Mouse (Mus musculus): ENCODE data around the gene Capzb. TPM values are rescaled to one million over a fixed set of nuclear protein-coding genes. Genes with fewer than 3 reads are reported as not detected.
A peak's percentile ranks its signal among the peaks of the same experiment; 100 is the strongest.

Capzb gene
- total and polyA plus RNA-seq, 2 experiments from 2014 or later: 88.5 to 315 TPM

GRCm38 (mm10) chr4:139267335-139267734 is 74.6 kb downstream of the Capzb start:
- H3K9me3 ChIP-seq (ENCODE audit: low read length): no peaks in the 10 kb centered on the region
- peaks cover 7% of the 10 kb centered on the region; the same call in 1 of the 2 replicates for H3K4me1 ChIP-seq (ENCODE audit: insufficient read depth, low read length)
- H3K9ac ChIP-seq (replicated peaks; ENCODE audit: low read length): no peak overlapping the region
- WGBS: 89% methylated on average over 3 of the region's 3 CpGs
- DNase-seq (ENCODE audit: low spot score) (no peak), ATAC-seq (no peak)
- H3K4me2 ChIP-seq (ENCODE audit: low read depth, low read length): no peak overlapping the region
- H3K4me3 ChIP-seq (ENCODE audit: low read length): no peak overlapping the region
- no peak overlapping the region for H3K27ac ChIP-seq
- TF ChIP-seq CTCF (IDR thresholded peaks at IDR 0.05; ENCODE audit: low read depth): no peak
- peaks cover 24% of the 10 kb centered on the region for H3K36me3 ChIP-seq (ENCODE audit: insufficient read depth, low read length)
- no peaks in the 10 kb centered on the region for H3K27me3 ChIP-seq (ENCODE audit: insufficient read depth, low read length)

GRCm38 (mm10) chr4:139268242-139268641 is 75.5 kb downstream of the Capzb start:
- no peak overlapping the region for H3K4me3 ChIP-seq (ENCODE audit: low read length)
- peaks cover 7% of the 10 kb centered on the region; the same call in 1 of the 2 replicates for H3K4me1 ChIP-seq (ENCODE audit: insufficient read depth, low read length)
- no peak overlapping the region for H3K9ac ChIP-seq (replicated peaks; ENCODE audit: low read length)
- H3K27me3 ChIP-seq (ENCODE audit: insufficient read depth, low read length): no peaks in the 10 kb centered on the region
- 50% methylated on average over 1 of the region's 1 CpGs for WGBS
- peak; percentile 85 for ATAC-seq
- H3K9me3 ChIP-seq (ENCODE audit: low read length): no peaks in the 10 kb centered on the region
- no peak for TF ChIP-seq CTCF (IDR thresholded peaks at IDR 0.05; ENCODE audit: low read depth)
- DNase-seq (ENCODE audit: low spot score): peak; percentile 66
- peaks cover 16% of the 10 kb centered on the region for H3K36me3 ChIP-seq (ENCODE audit: insufficient read depth, low read length)
- H3K4me2 ChIP-seq (ENCODE audit: low read depth, low read length): no peak overlapping the region
- H3K27ac ChIP-seq: no peak overlapping the region

- Histone ChIP-seq H3K9me3 (ENCODE audit: low read length) (no peaks in the 10 kb centered on the region), H3K4me3 (ENCODE audit: low read length) (no peak overlapping the region), H3K9ac (replicated peaks; ENCODE audit: low read length) (no peak overlapping the region), H3K27me3 (ENCODE audit: insufficient read depth, low read length) (no peaks in the 10 kb centered on the region), H3K4me1 (ENCODE audit: insufficient read depth, low read length) (peaks cover 7% of the 10 kb centered on the region; the same call in 1 of the 2 replicates), H3K36me3 (ENCODE audit: insufficient read depth, low read length) (0 out of 2 replicates have a peak, but pooled peaks cover 8% of the 10 kb centered on the region), H3K27ac (no peak overlapping the region), H3K4me2 (ENCODE audit: low read depth, low read length) (no peak overlapping the region)
- ATAC-seq: no peak
- no peak for TF ChIP-seq CTCF (IDR thresholded peaks at IDR 0.05; ENCODE audit: low read depth)
- WGBS: 84% methylated on average over 3 of the region's 3 CpGs
- DNase-seq (ENCODE audit: low spot score): no peak
Observed at GRCm38 (mm10) chr4:139270168-139270567, 77.5 kb downstream of the Capzb start.

- Histone ChIP-seq H3K27ac (no peak overlapping the region), H3K9ac (replicated peaks; ENCODE audit: low read length) (no peak overlapping the region), H3K9me3 (ENCODE audit: low read length) (no peaks in the 10 kb centered on the region), H3K27me3 (ENCODE audit: insufficient read depth, low read length) (no peaks in the 10 kb centered on the region), H3K4me1 (ENCODE audit: insufficient read depth, low read length) (peaks cover 7% of the 10 kb centered on the region; the same call in 1 of the 2 replicates), H3K4me2 (ENCODE audit: low read depth, low read length) (no peak overlapping the region), H3K4me3 (ENCODE audit: low read length) (no peak overlapping the region), H3K36me3 (ENCODE audit: insufficient read depth, low read length) (0 out of 2 replicates have a peak, but pooled peaks cover 8% of the 10 kb centered on the region)
- no peak for ATAC-seq
- no peak for DNase-seq (ENCODE audit: low spot score)
- TF ChIP-seq CTCF (IDR thresholded peaks at IDR 0.05; ENCODE audit: low read depth): no peak
- 88% methylated on average over 9 of the region's 9 CpGs for WGBS
Observed at GRCm38 (mm10) chr4:139271562-139271961, 78.9 kb downstream of the Capzb start.

GRCm38 (mm10) chr4:139272951-139273680 is 80.4 kb downstream of the Capzb start:
- no peak overlapping the region for H3K27ac ChIP-seq
- 79% methylated on average over 10 of the region's 10 CpGs for WGBS
- no peak for ATAC-seq

GRCm38 (mm10) chr4:139274573-139274972 is 81.9 kb downstream of the Capzb start:
- 86% methylated on average over 7 of the region's 7 CpGs for WGBS
- no peak for ATAC-seq

More at GRCm38 (mm10) chr4:139272951-139273680, 80.4 kb downstream of the Capzb start:
- Histone ChIP-seq H3K27me3 (ENCODE audit: insufficient read depth, low read length) (no peaks in the 10 kb centered on the region), H3K9ac (replicated peaks; ENCODE audit: low read length) (no peak overlapping the region), H3K4me3 (ENCODE audit: low read length) (no peak overlapping the region), H3K4me2 (ENCODE audit: low read depth, low read length) (no peak overlapping the region), H3K4me1 (ENCODE audit: insufficient read depth, low read length) (no peaks in the 10 kb centered on the region), H3K9me3 (ENCODE audit: low read length) (no peaks in the 10 kb centered on the region), H3K36me3 (ENCODE audit: insufficient read depth, low read length) (0 out of 2 replicates have a peak, but pooled peaks cover 8% of the 10 kb centered on the region)
- TF ChIP-seq CTCF (IDR thresholded peaks at IDR 0.05; ENCODE audit: low read depth): no peak
- no peak for DNase-seq (ENCODE audit: low spot score)

GRCm38 (mm10) chr4:139276411-139276810 is 83.7 kb downstream of the Capzb start:
- no peak for TF ChIP-seq CTCF (IDR thresholded peaks at IDR 0.05; ENCODE audit: low read depth)

More at GRCm38 (mm10) chr4:139274573-139274972, 81.9 kb downstream of the Capzb start:
- H3K36me3 ChIP-seq (ENCODE audit: insufficient read depth, low read length): 0 out of 2 replicates have a peak, but pooled peaks cover 8% of the 10 kb centered on the region
- no peak for TF ChIP-seq CTCF (IDR thresholded peaks at IDR 0.05; ENCODE audit: low read depth)
- no peak for DNase-seq (ENCODE audit: low spot score)
- H3K27me3 ChIP-seq (ENCODE audit: insufficient read depth, low read length): no peaks in the 10 kb centered on the region
- H3K4me2 ChIP-seq (ENCODE audit: low read depth, low read length): no peak overlapping the region
- H3K4me3 ChIP-seq (ENCODE audit: low read length): no peak overlapping the region
- H3K4me1 ChIP-seq (ENCODE audit: insufficient read depth, low read length): no peaks in the 10 kb centered on the region
- H3K9me3 ChIP-seq (ENCODE audit: low read length): no peaks in the 10 kb centered on the region
- no peak overlapping the region for H3K9ac ChIP-seq (replicated peaks; ENCODE audit: low read length)
- no peak overlapping the region for H3K27ac ChIP-seq

More at GRCm38 (mm10) chr4:139276411-139276810, 83.7 kb downstream of the Capzb start:
- H3K9ac ChIP-seq (replicated peaks; ENCODE audit: low read length): no peak overlapping the region
- no peak overlapping the region for H3K27ac ChIP-seq
- ATAC-seq (no peak), DNase-seq (ENCODE audit: low spot score) (no peak)
- 69% methylated on average over 7 of the region's 7 CpGs for WGBS
- no peaks in the 10 kb centered on the region for H3K27me3 ChIP-seq (ENCODE audit: insufficient read depth, low read length)
- peaks cover 25% of the 10 kb centered on the region for H3K36me3 ChIP-seq (ENCODE audit: insufficient read depth, low read length)
- H3K4me3 ChIP-seq (ENCODE audit: low read length): no peak overlapping the region
- H3K4me2 ChIP-seq (ENCODE audit: low read depth, low read length): no peak overlapping the region
- H3K9me3 ChIP-seq (ENCODE audit: low read length): no peaks in the 10 kb centered on the region
- H3K4me1 ChIP-seq (ENCODE audit: insufficient read depth, low read length): no peaks in the 10 kb centered on the region
